Mouse (Mus musculus) CH12.LX (cell line): Measurements from ENCODE around the gene Tmem38b.

Source experiments
- CTCF ChIP-seq, 2 experiments: IDR thresholded peaks in 1 of 2; conservative IDR thresholded peaks in 1 of 2; 2 replicates each; pipeline ENCODE4 v1.5.1; 2011 to 2012; ENCODE audit warnings: low read depth in 2 of 2, low read length in 2 of 2, improper control_type of control experiment in 1 of 2, inconsistent platforms in 1 of 2, mild to moderate bottlenecking in 1 of 2, moderate library complexity in 1 of 2
- ELF1 ChIP-seq: IDR thresholded peaks from 2 replicates; pipeline ENCODE4 v1.6.1; 2014; ENCODE audit warnings: low read depth, mild to moderate bottlenecking, inconsistent platforms, low read length, improper control_type of control experiment
- EP300 ChIP-seq: IDR thresholded peaks from 2 replicates; pipeline ENCODE4 v1.6.1; 2011; ENCODE audit warnings: low read length, improper control_type of control experiment
- ETS1 ChIP-seq: conservative IDR thresholded peaks from 2 replicates; pipeline ENCODE4 v1.6.1; 2012; ENCODE audit warnings: low read depth, mild to moderate bottlenecking, inconsistent platforms, low read length, improper control_type of control experiment, moderate library complexity
- MAFK ChIP-seq: IDR thresholded peaks from 2 replicates; pipeline ENCODE4 v1.6.1; 2011; ENCODE audit warnings: low read length, improper control_type of control experiment; ENCODE audit not compliant: insufficient replicate concordance
- MAX ChIP-seq: IDR thresholded peaks from 2 replicates; pipeline ENCODE4 v1.6.1; 2011; ENCODE audit warnings: low read length, improper control_type of control experiment
- MEF2A ChIP-seq: IDR thresholded peaks from 2 replicates; pipeline ENCODE4 v1.6.1; 2014; ENCODE audit warnings: low read depth, mild to moderate bottlenecking, inconsistent platforms, low read length, improper control_type of control experiment, borderline replicate concordance
- POLR2A ChIP-seq: IDR thresholded peaks from 2 replicates; pipeline ENCODE4 v1.6.1; 2011; ENCODE audit warnings: low read depth, mild to moderate bottlenecking, improper control_type of control experiment, low read length
- POLR2AphosphoS2 ChIP-seq: IDR thresholded peaks from 2 replicates; pipeline ENCODE4 v1.6.1; 2011; ENCODE audit warnings: low read depth, low read length, improper control_type of control experiment
- RCOR1 ChIP-seq: conservative IDR thresholded peaks from 2 replicates; pipeline ENCODE4 v1.6.1; 2012; ENCODE audit warnings: low read depth, mild to moderate bottlenecking, inconsistent platforms, low read length, improper control_type of control experiment
- UBTF ChIP-seq: IDR thresholded peaks from 2 replicates; pipeline ENCODE4 v1.6.1; 2012; ENCODE audit warnings: low read depth, mild to moderate bottlenecking, inconsistent platforms, low read length, improper control_type of control experiment, moderate library complexity
- ZC3H11A ChIP-seq: IDR thresholded peaks from 2 replicates; pipeline ENCODE4 v1.6.1; 2012; ENCODE audit warnings: low read depth, mild to moderate bottlenecking, inconsistent platforms, low read length, improper control_type of control experiment

DNA sequence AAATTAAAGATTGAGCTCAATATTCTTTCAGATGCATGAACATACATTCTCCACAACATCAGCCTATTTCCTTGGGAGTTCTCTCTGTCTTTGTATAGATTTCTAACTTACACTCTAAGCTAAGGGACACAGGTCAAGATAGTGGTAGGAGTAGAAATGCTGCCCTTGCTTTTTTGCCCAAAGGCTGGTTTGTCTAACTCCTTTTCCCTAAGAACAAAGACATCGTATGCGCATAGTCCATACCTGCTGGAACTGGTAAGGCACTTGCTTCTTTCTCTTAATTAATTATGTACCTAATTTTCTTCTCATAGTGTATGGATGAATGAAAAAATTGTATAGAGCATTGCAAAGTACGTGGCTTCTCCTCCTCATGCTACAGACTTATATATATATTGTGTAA is 22.5 kb downstream of the Tmem38b start:
- TF ChIP-seq CTCF (conservative IDR thresholded peaks at IDR 0.05 in 1 of 2, IDR thresholded peaks at IDR 0.05 in 1 of 2; ENCODE audit: low read depth in 2 of 2, low read length in 2 of 2) (no peak), POLR2A (no peak), EP300 (no peak), ZC3H11A (no peak), ETS1 (no peak), MAFK (no peak), MEF2A (no peak), MAX (no peak), UBTF (no peak), POLR2AphosphoS2 (no peak), RCOR1 (no peak), ELF1 (no peak)
